Mouse (Mus musculus) adipocyte (in vitro differentiated cells): ENCODE results near the gene Zbtb41.

Experiments
- DNase-seq: peaks from one replicate; pipeline ENCODE4 v3.0.0-alpha.2; 2016; ENCODE audit warnings: low spot score

Zbtb41 gene

GRCm38 (mm10) chr1:139478898-139479297, 56.8 kb downstream of the Zbtb41 start:
- no peak for DNase-seq

GRCm38 (mm10) chr1:139480246-139480645, 58.2 kb downstream of the Zbtb41 start:
- no peak for DNase-seq

GRCm38 (mm10) chr1:139481146-139481545, 59.1 kb downstream of the Zbtb41 start:
- no peak for DNase-seq

GRCm38 (mm10) chr1:139494630-139495029, 72.5 kb downstream of the Zbtb41 start:
- DNase-seq = no peak

GRCm38 (mm10) chr1:139495408-139495807, 73.3 kb downstream of the Zbtb41 start:
- no peak for DNase-seq

GRCm38 (mm10) chr1:139496212-139496611, 74.1 kb downstream of the Zbtb41 start:
- DNase-seq = no peak

- DNase-seq = no peak
These were observed 77.7 kb downstream of the Zbtb41 start for GRCm38 (mm10) chr1:139499751-139500150.

- no peak for DNase-seq
These were observed 79.2 kb downstream of the Zbtb41 start, which contains the start of gene F13b for GRCm38 (mm10) chr1:139501258-139501752. TSS of gene F13b (plus strand) at chr1:139501702.
